Mouse (Mus musculus) liver, adult 2 months (tissue): ENCODE measurements around the gene Mosmo.

Experiments used
- CTCF ChIP-seq: fragments of 200-500 bp; IDR thresholded peaks from 2 replicates; pipeline ENCODE4 v1.5.1; 2011; ENCODE audit warnings: low read depth, low read length, control low read depth
- POLR2A ChIP-seq: fragments of 200-500 bp; IDR thresholded peaks from 2 replicates; pipeline ENCODE4 v1.6.1; 2011; ENCODE audit warnings: low read length, control low read depth; ENCODE audit not compliant: insufficient read depth; ENCODE audit errors: extremely low read depth

GRCm38 (mm10) chr7:120670153-120670875 lies 7.1 kb upstream of the Mosmo start, which contains the start of gene Pdzd9:
- no peak for TF ChIP-seq POLR2A
- peak; percentile 90 for TF ChIP-seq CTCF
